Mouse (Mus musculus): ENCODE measurements at regions not wholly inside any gene's neighbourhood (a gene's known extent, or its start where the extent isn't known, plus 50 kb on each side); places are given as distances from the start of the nearest gene placed in this dataset.

- no peak for DNase-seq (ENCODE audit: extremely low read depth)
- dilution Hi-C loops (cut with MboI; ENCODE audit: extremely low pct_ligation_motif_present, extremely low pct_unique_long_range_greater_than_20kb, low sequenced_read_pairs) = no loop called here
These were observed 159.8 kb upstream of the Arrdc3 start for GRCm38 (mm10) chr13:80723215-80724006.

DNA sequence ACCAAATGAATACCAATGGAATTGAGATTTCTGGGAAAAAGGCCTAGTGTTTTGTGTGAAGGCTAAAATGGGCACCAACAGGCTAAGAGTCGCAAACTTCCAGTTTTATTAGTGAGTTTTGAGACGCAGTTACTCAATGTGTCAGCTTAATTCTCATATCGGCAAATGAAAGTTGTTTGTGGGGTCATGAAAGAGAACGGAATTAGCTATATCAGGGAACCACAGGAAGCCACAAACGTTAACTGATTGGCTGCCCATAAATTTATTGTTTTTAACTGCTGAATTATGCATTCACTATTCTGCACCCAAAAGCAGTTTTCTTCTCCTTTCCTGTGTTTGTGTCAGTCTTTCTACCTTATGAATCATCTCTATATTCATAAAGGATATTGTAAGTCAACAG is 154.0 kb upstream of the Arrdc3 start:
- dilution Hi-C loops (cut with MboI; ENCODE audit: extremely low pct_ligation_motif_present, extremely low pct_unique_long_range_greater_than_20kb, low sequenced_read_pairs) (no loop called here), in situ Hi-C loops (cut with MboI; ENCODE audit: low pct_ligation_motif_present, low pct_unique_long_range_greater_than_20kb, low sequenced_read_pairs) (no loop called here)
- Histone ChIP-seq H3K36me3 (replicated peaks in 1 of 2; ENCODE audit: control insufficient read depth in 1 of 2, insufficient read depth in 1 of 2, low read length in 1 of 2) (no peaks in the 10 kb centered on the region), H3K4me1 (ENCODE audit: control insufficient read depth in 1 of 2, insufficient read depth in 2 of 2) (no peaks in the 10 kb centered on the region), H3K79me2 (replicated peaks; ENCODE audit: control insufficient read depth, extremely low read depth, insufficient read depth, poor library complexity, severe bottlenecking) (no peaks in the 10 kb centered on the region), H3K4me3 (replicated peaks in 1 of 3; ENCODE audit: low read depth in 2 of 3, low read length in 2 of 3, poor library complexity in 1 of 3) (no peak overlapping the region), H3K9ac (ENCODE audit: insufficient read depth, low read depth) (no peak overlapping the region), H3K27me3 (replicated peaks) (no peaks in the 10 kb centered on the region), H3K4me2 (ENCODE audit: insufficient read depth, low read depth, poor library complexity, severe bottlenecking) (no peak overlapping the region), H3K27ac (ENCODE audit: insufficient read depth, low read depth) (no peak overlapping the region), H3K9me3 (replicated peaks; ENCODE audit: low read length) (no peaks in the 10 kb centered on the region)
- DNase-seq (ENCODE audit: extremely low read depth) = no peak
- TF ChIP-seq USF2 (conservative IDR thresholded peaks at IDR 0.05; ENCODE audit: low read depth, low read length) = no peak
- no peak for TF ChIP-seq CTCF (conservative IDR thresholded peaks at IDR 0.05 in 1 of 2, IDR thresholded peaks at IDR 0.05 in 1 of 2; ENCODE audit: low read depth in 2 of 2, low read length in 2 of 2)
- no peak for TF ChIP-seq MXI1 (IDR thresholded peaks at IDR 0.05; ENCODE audit: low read depth, low read length)
- no peak for TF ChIP-seq USF1 (IDR thresholded peaks at IDR 0.05; ENCODE audit: low read depth, low read length)
- TF ChIP-seq JUN (IDR thresholded peaks at IDR 0.05; ENCODE audit: insufficient read depth, low read depth, low read length) = no peak
- TF ChIP-seq MAZ (IDR thresholded peaks at IDR 0.05; ENCODE audit: low read depth, low read length) = no peak
- no peak for TF ChIP-seq MAX (IDR thresholded peaks at IDR 0.05; ENCODE audit: low read length)
- TF ChIP-seq RAD21 (IDR thresholded peaks at IDR 0.05; ENCODE audit: low read depth, low read length) = no peak
- no peak for TF ChIP-seq BHLHE40 (IDR thresholded peaks at IDR 0.05; ENCODE audit: low read depth, low read length)
- no peak for TF ChIP-seq ELF1 (IDR thresholded peaks at IDR 0.05; ENCODE audit: low read depth, low read length)
- no peak for TF ChIP-seq CHD2 (IDR thresholded peaks at IDR 0.05; ENCODE audit: low read length)

More at GRCm38 (mm10) chr13:80723215-80724006, 159.8 kb upstream of the Arrdc3 start:
- Histone ChIP-seq H3K9me3 (replicated peaks; ENCODE audit: low read length) (no peaks in the 10 kb centered on the region), H3K27me3 (replicated peaks) (no peaks in the 10 kb centered on the region), H3K9ac (ENCODE audit: insufficient read depth, low read depth) (no peak overlapping the region), H3K36me3 (replicated peaks in 1 of 2; ENCODE audit: control insufficient read depth in 1 of 2, insufficient read depth in 1 of 2, low read length in 1 of 2) (no peaks in the 10 kb centered on the region), H3K4me3 (replicated peaks in 1 of 3; ENCODE audit: low read depth in 2 of 3, low read length in 2 of 3, poor library complexity in 1 of 3) (no peak overlapping the region), H3K4me1 (ENCODE audit: control insufficient read depth in 1 of 2, insufficient read depth in 2 of 2) (no peaks in the 10 kb centered on the region), H3K4me2 (ENCODE audit: insufficient read depth, low read depth, poor library complexity, severe bottlenecking) (no peak overlapping the region), H3K79me2 (replicated peaks; ENCODE audit: control insufficient read depth, extremely low read depth, insufficient read depth, poor library complexity, severe bottlenecking) (no peaks in the 10 kb centered on the region), H3K27ac (ENCODE audit: insufficient read depth, low read depth) (no peak overlapping the region)
- TF ChIP-seq NRF1 (IDR thresholded peaks at IDR 0.05; ENCODE audit: low read depth, low read length) = no peak
- no peak for TF ChIP-seq BHLHE40 (IDR thresholded peaks at IDR 0.05; ENCODE audit: low read depth, low read length)
- no peak for TF ChIP-seq USF1 (IDR thresholded peaks at IDR 0.05; ENCODE audit: low read depth, low read length)
- no peak for TF ChIP-seq SMC3 (IDR thresholded peaks at IDR 0.05; ENCODE audit: low read depth, low read length)
- no peak for TF ChIP-seq MXI1 (IDR thresholded peaks at IDR 0.05; ENCODE audit: low read depth, low read length)
- no peak for TF ChIP-seq E2F4 (IDR thresholded peaks at IDR 0.05; ENCODE audit: insufficient replicate concordance, low read depth, low read length)
- TF ChIP-seq KAT2A (IDR thresholded peaks at IDR 0.05; ENCODE audit: insufficient replicate concordance, low read length) = no peak
- TF ChIP-seq POLR2A (IDR thresholded peaks at IDR 0.05; ENCODE audit: low read depth, low read length) = no peak
- no peak for TF ChIP-seq IRF4 (IDR thresholded peaks at IDR 0.05; ENCODE audit: low read depth, low read length)
- no peak for TF ChIP-seq CTCF (conservative IDR thresholded peaks at IDR 0.05 in 1 of 2, IDR thresholded peaks at IDR 0.05 in 1 of 2; ENCODE audit: low read depth in 2 of 2, low read length in 2 of 2)
- no peak for TF ChIP-seq MAZ (IDR thresholded peaks at IDR 0.05; ENCODE audit: low read depth, low read length)
- TF ChIP-seq MAX (IDR thresholded peaks at IDR 0.05; ENCODE audit: low read length) = no peak
- no peak for TF ChIP-seq TCF12 (IDR thresholded peaks at IDR 0.05; ENCODE audit: low read depth, low read length)
- no peak for TF ChIP-seq JUN (IDR thresholded peaks at IDR 0.05; ENCODE audit: insufficient read depth, low read depth, low read length)
- no peak for TF ChIP-seq EP300 (IDR thresholded peaks at IDR 0.05; ENCODE audit: low read length)
- no peak for TF ChIP-seq ELF1 (IDR thresholded peaks at IDR 0.05; ENCODE audit: low read depth, low read length)
- TF ChIP-seq ZC3H11A (IDR thresholded peaks at IDR 0.05; ENCODE audit: low read depth, low read length) = no peak
- TF ChIP-seq MYC (IDR thresholded peaks at IDR 0.05; ENCODE audit: low read depth, low read length) = no peak
- TF ChIP-seq NELFE (IDR thresholded peaks at IDR 0.05; ENCODE audit: low read depth, low read length) = no peak
- in situ Hi-C loops (cut with MboI; ENCODE audit: low pct_ligation_motif_present, low pct_unique_long_range_greater_than_20kb, low sequenced_read_pairs) = no loop called here

All from CH12.LX (cell line).